Mouse (Mus musculus): Measurements from ENCODE around the gene Hspb7.

The Hspb7 gene

GRCm38 (mm10) chr4:141420192-141420829, at the start of gene Hspb7:
Gene Hspb7, plus strand, starts transcription at chr4:141420779.
- DNase-seq (ENCODE audit: low spot score in 2 of 2), result no peak

- no peak for DNase-seq (ENCODE audit: low spot score in 2 of 2)
Observed at GRCm38 (mm10) chr4:141372426-141372825, 48.2 kb upstream of the Hspb7 start.

GRCm38 (mm10) chr4:141379674-141380073, 40.9 kb upstream of the Hspb7 start:
- no peak for DNase-seq (ENCODE audit: low spot score in 2 of 2)

GRCm38 (mm10) chr4:141382406-141382805, 38.2 kb upstream of the Hspb7 start:
- DNase-seq (ENCODE audit: low spot score in 2 of 2), result no peak

GRCm38 (mm10) chr4:141385275-141385674, 35.3 kb upstream of the Hspb7 start:
- DNase-seq (ENCODE audit: low spot score in 2 of 2), result peak in 1 of 2 experiments; percentile 20

- no peak for DNase-seq (ENCODE audit: low spot score in 2 of 2)
Observed at GRCm38 (mm10) chr4:141386150-141386549, 34.4 kb upstream of the Hspb7 start.

GRCm38 (mm10) chr4:141387093-141387784, 33.3 kb upstream of the Hspb7 start:
- peak in 1 of 2 experiments; percentile 75 for DNase-seq (ENCODE audit: low spot score in 2 of 2)

- DNase-seq (ENCODE audit: low spot score in 2 of 2), result no peak
Observed at GRCm38 (mm10) chr4:141387933-141388332, 32.6 kb upstream of the Hspb7 start.

GRCm38 (mm10) chr4:141389366-141390150, 31.0 kb upstream of the Hspb7 start:
- no peak for DNase-seq (ENCODE audit: low spot score in 2 of 2)

GRCm38 (mm10) chr4:141391293-141391692, 29.3 kb upstream of the Hspb7 start:
- no peak for DNase-seq (ENCODE audit: low spot score in 2 of 2)

GRCm38 (mm10) chr4:141394751-141395150, 25.8 kb upstream of the Hspb7 start:
- no peak for DNase-seq (ENCODE audit: low spot score in 2 of 2)

- DNase-seq (ENCODE audit: low spot score in 2 of 2), result no peak
Observed at GRCm38 (mm10) chr4:141397861-141398260, 22.7 kb upstream of the Hspb7 start.

- no peak for DNase-seq (ENCODE audit: low spot score in 2 of 2)
Observed at GRCm38 (mm10) chr4:141398545-141398944, 22.0 kb upstream of the Hspb7 start, which contains the start of gene Clcnka. Gene Clcnka, minus strand, starts transcription at chr4:141398724.

- no peak for DNase-seq (ENCODE audit: low spot score in 2 of 2)
Observed at GRCm38 (mm10) chr4:141400171-141400570, 20.4 kb upstream of the Hspb7 start.

- DNase-seq (ENCODE audit: low spot score in 2 of 2), result peak; percentile 64 to 94
Observed at GRCm38 (mm10) chr4:141404518-141405313, 15.9 kb upstream of the Hspb7 start.

- no peak for DNase-seq (ENCODE audit: low spot score in 2 of 2)
Observed at GRCm38 (mm10) chr4:141405314-141405622, 15.3 kb upstream of the Hspb7 start.

GRCm38 (mm10) chr4:141406516-141407299, 13.9 kb upstream of the Hspb7 start:
- no peak for DNase-seq (ENCODE audit: low spot score in 2 of 2)

GRCm38 (mm10) chr4:141408577-141408976, 12.0 kb upstream of the Hspb7 start:
- DNase-seq (ENCODE audit: low spot score in 2 of 2), result no peak

GRCm38 (mm10) chr4:141411430-141411992, 9.1 kb upstream of the Hspb7 start:
- no peak for DNase-seq (ENCODE audit: low spot score in 2 of 2)

- DNase-seq (ENCODE audit: low spot score in 2 of 2), result no peak
Observed at GRCm38 (mm10) chr4:141415924-141416323, 4.7 kb upstream of the Hspb7 start, which contains the start of gene Clcnkb. Gene Clcnkb, minus strand, starts transcription at chr4:141416014.

Measured in left cerebral cortex, adult 9 months (tissue).